Mouse (Mus musculus) liver, adult 2 months (tissue): ENCODE measurements around the gene Olfr679. TPM values are rescaled to one million over a fixed set of nuclear protein-coding genes. Genes with fewer than 3 reads are reported as not detected.

Experiments
- DNase-seq: peaks from one replicate; pipeline ENCODE4 v3.0.0-alpha.2; 2011; ENCODE audit warnings: low read depth, low spot score; ENCODE audit errors: extremely low read depth
- H3K27ac ChIP-seq: fragments of 200-500 bp; replicated peaks from 2 replicates; pipeline ENCODE4 v1.5.1; 2012; ENCODE audit warnings: low read depth, mild to moderate bottlenecking, control low read depth, inconsistent platforms, low read length; ENCODE audit not compliant: insufficient read depth
- H3K27me3 ChIP-seq: fragments of 200-500 bp; 2 replicates; pipeline ENCODE4 v1.6.1; 2012; ENCODE audit warnings: mild to moderate bottlenecking, moderate library complexity, low read length, inconsistent platforms; ENCODE audit not compliant: control insufficient read depth, insufficient read depth
- H3K36me3 ChIP-seq: fragments of 200-500 bp; 2 replicates; pipeline ENCODE4 v1.6.1; 2012; ENCODE audit warnings: low read length, inconsistent platforms; ENCODE audit not compliant: control insufficient read depth, insufficient read depth
- H3K4me1 ChIP-seq: fragments of 200-500 bp; 2 replicates; pipeline ENCODE4 v1.6.1; 2011; ENCODE audit warnings: low read length; ENCODE audit not compliant: control insufficient read depth, insufficient read depth
- H3K4me3 ChIP-seq: fragments of 200-500 bp; 2 replicates; pipeline ENCODE4 v1.5.1; 2011; ENCODE audit warnings: low read depth, mild to moderate bottlenecking, control low read depth, low read length, moderate library complexity; ENCODE audit not compliant: insufficient read depth
- H3K79me2 ChIP-seq: fragments of 200-500 bp; 2 replicates; pipeline ENCODE4 v1.6.1; 2012; ENCODE audit warnings: inconsistent platforms, mild to moderate bottlenecking, low read length, moderate library complexity; ENCODE audit not compliant: control insufficient read depth, insufficient read depth
- H3K9ac ChIP-seq: fragments of 200-500 bp; 2 replicates; pipeline ENCODE4 v1.6.1; 2012; ENCODE audit warnings: low read depth, mild to moderate bottlenecking, control low read depth, inconsistent platforms, low read length
- CTCF ChIP-seq: fragments of 200-500 bp; IDR thresholded peaks from 2 replicates; pipeline ENCODE4 v1.5.1; 2011; ENCODE audit warnings: low read depth, low read length, control low read depth
- POLR2A ChIP-seq: fragments of 200-500 bp; IDR thresholded peaks from 2 replicates; pipeline ENCODE4 v1.6.1; 2011; ENCODE audit warnings: low read length, control low read depth; ENCODE audit not compliant: insufficient read depth; ENCODE audit errors: extremely low read depth
- polyA plus RNA-seq: library from polyadenylated mRNA; depleted of rRNA; stranded (reverse); fragments of >200 nt; gene quantifications from 2 replicates; pipeline ENCODE4 v1.2.3, GENCODE M21; 2012; rRNA removed
- total RNA-seq: library from RNA; depleted of rRNA; stranded (reverse); fragments of >200 nt; gene quantifications from 2 replicates; pipeline ENCODE4 v1.2.3, GENCODE M21; 2014; rRNA removed

Olfr679 gene
- total and polyA plus RNA-seq, 2 experiments, result not detected

- no peak within 1 kb of the TSS for H3K27ac ChIP-seq
- H3K4me1 ChIP-seq, result no peaks in the 10 kb centered on the region
- no peaks in the 10 kb centered on the region for H3K27me3 ChIP-seq
- no peak within 1 kb of the TSS for H3K9ac ChIP-seq
- no peaks in the 10 kb centered on the region for H3K79me2 ChIP-seq
- H3K36me3 ChIP-seq, result no peaks in the 10 kb centered on the region
- DNase-seq, result no peak
- TF ChIP-seq CTCF (no peak), POLR2A (no peak)
- H3K4me3 ChIP-seq, result no peak within 1 kb of the TSS
Observed at GRCm38 (mm10) chr7:105116536-105116935, 35.5 kb downstream of the Olfr679 start, which contains the start of gene Olfr681. TSS of gene Olfr681 (plus strand) at chr7:105116836.

Other genes starting within 250 kb of the Olfr679 start
- gene Usp17lb, start 238.6 kb upstream of the Olfr679 start, total RNA-seq, result not detected in 2 replicates
- not detected in 2 replicates for gene Usp17lb, start 238.6 kb upstream of the Olfr679 start, polyA plus RNA-seq
- not detected in 2 replicates for gene Usp17la, start 224.2 kb upstream of the Olfr679 start, total RNA-seq
- not detected in 2 replicates for gene Usp17la, start 224.2 kb upstream of the Olfr679 start, polyA plus RNA-seq
- gene Olfr665, start 203.2 kb upstream of the Olfr679 start, total RNA-seq, result not detected in 2 replicates
- not detected in 2 replicates for gene Olfr665, start 203.2 kb upstream of the Olfr679 start, polyA plus RNA-seq
- not detected in 2 replicates for gene Olfr666, start 185.3 kb upstream of the Olfr679 start, total RNA-seq
- gene Olfr666, start 185.3 kb upstream of the Olfr679 start, polyA plus RNA-seq, result not detected in 2 replicates
- not detected in 2 replicates for gene Olfr667, start 159.7 kb upstream of the Olfr679 start, total RNA-seq
- not detected in 2 replicates for gene Olfr667, start 159.7 kb upstream of the Olfr679 start, polyA plus RNA-seq
- gene Olfr668, start 153.1 kb upstream of the Olfr679 start, total RNA-seq, result not detected in 2 replicates
- not detected in 2 replicates for gene Olfr668, start 153.1 kb upstream of the Olfr679 start, polyA plus RNA-seq
- gene Olfr669, start 147.0 kb upstream of the Olfr679 start, total RNA-seq, result not detected in 2 replicates
- not detected in 2 replicates for gene Olfr669, start 147.0 kb upstream of the Olfr679 start, polyA plus RNA-seq
- not detected in 2 replicates for gene Olfr670, start 118.6 kb upstream of the Olfr679 start, total RNA-seq
- gene Olfr670, start 118.6 kb upstream of the Olfr679 start, polyA plus RNA-seq, result not detected in 2 replicates
- gene Olfr671, start 102.1 kb upstream of the Olfr679 start, total RNA-seq, result not detected in 2 replicates
- not detected in 2 replicates for gene Olfr671, start 102.1 kb upstream of the Olfr679 start, polyA plus RNA-seq
- gene Olfr672, start 79.2 kb upstream of the Olfr679 start, total RNA-seq, result not detected in 2 replicates
- not detected in 2 replicates for gene Olfr672, start 79.2 kb upstream of the Olfr679 start, polyA plus RNA-seq
- gene Olfr675, start 52.7 kb upstream of the Olfr679 start, total RNA-seq, result not detected in 2 replicates
- not detected in 2 replicates for gene Olfr675, start 52.7 kb upstream of the Olfr679 start, polyA plus RNA-seq
- gene Olfr676, start 48.5 kb upstream of the Olfr679 start, total RNA-seq, result not detected in 2 replicates
- not detected in 2 replicates for gene Olfr676, start 48.5 kb upstream of the Olfr679 start, polyA plus RNA-seq
- not detected in 2 replicates for gene Olfr677, start 29.8 kb upstream of the Olfr679 start, total RNA-seq
- gene Olfr677, start 29.8 kb upstream of the Olfr679 start, polyA plus RNA-seq, result not detected in 2 replicates
- gene Olfr678, start 16.7 kb upstream of the Olfr679 start, total RNA-seq, result not detected in 2 replicates
- gene Olfr678, start 16.7 kb upstream of the Olfr679 start, polyA plus RNA-seq, result not detected in 2 replicates
- gene Olfr680-ps1, start 11.6 kb downstream of the Olfr679 start, total RNA-seq, result not detected in 2 replicates
- not detected in 2 replicates for gene Olfr680-ps1, start 11.6 kb downstream of the Olfr679 start, polyA plus RNA-seq
- not detected in 2 replicates for gene Olfr681, start 35.6 kb downstream of the Olfr679 start, total RNA-seq
- gene Olfr681, start 35.6 kb downstream of the Olfr679 start, polyA plus RNA-seq, result not detected in 2 replicates
- gene Olfr683, start 65.8 kb downstream of the Olfr679 start, total RNA-seq, result not detected in 2 replicates
- gene Olfr683, start 65.8 kb downstream of the Olfr679 start, polyA plus RNA-seq, result not detected in 2 replicates
- not detected in 2 replicates for gene Olfr684, start 82.4 kb downstream of the Olfr679 start, total RNA-seq
- gene Olfr684, start 82.4 kb downstream of the Olfr679 start, polyA plus RNA-seq, result not detected in 2 replicates
- not detected in 2 replicates for gene Olfr685, start 104.8 kb downstream of the Olfr679 start, total RNA-seq
- not detected in 2 replicates for gene Olfr685, start 104.8 kb downstream of the Olfr679 start, polyA plus RNA-seq
- gene Olfr686, start 126.3 kb downstream of the Olfr679 start, total RNA-seq, result not detected in 2 replicates
- gene Olfr686, start 126.3 kb downstream of the Olfr679 start, polyA plus RNA-seq, result not detected in 2 replicates
- gene Olfr688, start 206.9 kb downstream of the Olfr679 start, total RNA-seq, result not detected in 2 replicates
- gene Olfr688, start 206.9 kb downstream of the Olfr679 start, polyA plus RNA-seq, result not detected in 2 replicates
- not detected in 2 replicates for gene Olfr689, start 230.0 kb downstream of the Olfr679 start, total RNA-seq
- not detected in 2 replicates for gene Olfr689, start 230.0 kb downstream of the Olfr679 start, polyA plus RNA-seq